Mouse (Mus musculus) adipocyte (in vitro differentiated cells): ENCODE measurements around the gene Pik3r1.
A peak's percentile ranks its signal among the peaks of the same experiment; 100 is the strongest.

Source experiments
- DNase-seq: peaks from one replicate; pipeline ENCODE4 v3.0.0-alpha.2; 2016; ENCODE audit warnings: low spot score

Pik3r1 gene

GRCm38 (mm10) chr13:101766605-101767012 is 1.4 kb downstream of the Pik3r1 start:
- DNase-seq = peak; percentile 56

DNA sequence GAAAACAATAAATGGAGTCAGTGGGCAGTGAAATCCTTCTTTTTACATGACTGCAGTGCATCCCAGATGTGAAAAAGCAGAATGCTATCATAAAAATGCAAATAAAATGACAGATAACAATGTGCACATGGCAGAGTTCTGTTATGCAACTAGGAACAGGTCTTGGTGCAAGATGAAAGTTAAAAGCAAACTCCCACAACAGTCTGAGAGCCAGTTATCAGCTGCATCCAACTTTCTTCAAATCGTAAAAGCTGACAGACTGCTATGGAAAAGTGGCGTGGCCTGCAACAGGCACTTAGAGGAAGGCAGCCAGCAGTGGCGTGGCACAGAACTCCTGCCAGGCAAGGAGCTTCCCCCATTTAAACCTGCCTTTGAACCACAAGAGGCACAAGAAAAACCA is 2.0 kb downstream of the Pik3r1 start:
- peak; percentile 50 for DNase-seq

DNA sequence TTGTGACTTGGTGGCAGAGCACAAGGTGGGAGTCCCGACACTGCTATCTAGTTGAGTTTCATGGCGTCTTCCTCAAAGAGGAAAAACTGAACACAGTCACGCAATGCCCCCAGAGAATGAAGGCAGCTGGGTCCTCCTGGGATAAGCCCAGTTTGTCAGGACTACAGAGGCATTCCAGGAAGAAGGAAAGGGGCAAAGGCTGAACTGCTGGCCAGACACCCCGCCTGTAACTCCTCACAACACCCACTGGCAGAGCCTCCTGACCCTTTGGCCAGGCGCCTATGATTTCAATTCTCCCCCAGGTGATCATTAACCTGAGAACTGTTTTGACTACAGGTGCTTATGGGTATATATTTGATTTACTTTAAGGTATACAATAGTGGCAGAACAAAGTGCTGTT is 3.9 kb downstream of the Pik3r1 start:
- no peak for DNase-seq

GRCm38 (mm10) chr13:101763676-101764075 is 4.3 kb downstream of the Pik3r1 start:
- DNase-seq = no peak

- DNase-seq = no peak
These were observed 4.9 kb downstream of the Pik3r1 start for GRCm38 (mm10) chr13:101763149-101763548.

DNA sequence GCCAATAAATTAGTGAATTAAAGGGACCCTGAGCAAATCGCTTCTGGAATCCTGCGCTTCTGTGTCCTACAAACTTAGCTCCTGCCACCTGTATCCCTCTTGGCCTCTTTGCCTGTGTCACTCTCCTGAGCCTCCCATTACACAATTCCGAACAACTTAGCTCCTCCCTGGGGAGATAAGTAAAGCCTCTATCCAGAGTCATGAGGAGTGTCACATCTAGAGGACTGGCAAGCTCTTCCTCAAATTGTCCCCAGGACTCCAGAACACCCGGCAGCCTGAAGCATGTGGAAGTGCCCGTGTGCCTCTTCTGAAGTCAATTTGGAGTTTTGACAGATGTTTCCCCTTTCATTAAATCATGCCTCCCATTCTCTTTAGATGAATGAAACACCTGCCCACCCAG is 6.4 kb downstream of the Pik3r1 start:
- peak; percentile 45 for DNase-seq

GRCm38 (mm10) chr13:101760953-101761352 is 7.1 kb downstream of the Pik3r1 start:
- DNase-seq = no peak

GRCm38 (mm10) chr13:101760001-101760687 is 7.9 kb downstream of the Pik3r1 start:
- DNase-seq = no peak

GRCm38 (mm10) chr13:101759281-101759871 is 8.6 kb downstream of the Pik3r1 start:
- DNase-seq = no peak

DNA sequence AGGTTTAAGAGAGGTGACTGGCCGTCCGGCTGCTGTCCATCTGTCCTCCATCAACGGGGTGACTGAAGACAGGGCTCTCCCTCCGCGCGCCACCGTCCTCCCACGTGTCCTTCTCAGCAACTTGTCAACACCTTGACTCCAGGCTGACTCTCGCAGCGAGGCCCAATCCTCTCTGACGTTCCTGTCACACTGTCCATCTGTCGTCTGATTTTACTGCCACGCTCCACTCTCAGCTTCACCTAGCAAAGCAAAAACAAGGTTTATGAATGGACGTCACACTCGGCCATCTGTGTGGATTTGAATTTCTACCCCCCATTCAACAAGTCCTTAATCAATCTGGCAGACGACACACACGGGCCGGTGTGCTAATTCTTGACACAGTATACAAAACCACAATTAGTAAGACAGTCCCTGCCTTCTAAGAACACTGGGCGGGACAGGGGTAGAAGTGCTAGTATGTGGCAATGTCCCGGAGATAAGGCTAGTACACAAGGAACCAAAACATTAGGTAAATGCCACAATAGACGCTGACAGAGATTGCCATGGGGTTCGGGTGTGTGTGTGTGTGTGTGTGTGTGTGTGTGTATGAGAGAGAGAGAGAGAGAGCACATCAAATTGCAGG is 10.1 kb downstream of the Pik3r1 start:
- no peak for DNase-seq

GRCm38 (mm10) chr13:101755228-101755627 is 12.8 kb downstream of the Pik3r1 start:
- no peak for DNase-seq

- no peak for DNase-seq
These were observed 14.4 kb downstream of the Pik3r1 start for GRCm38 (mm10) chr13:101753639-101754038.

DNA sequence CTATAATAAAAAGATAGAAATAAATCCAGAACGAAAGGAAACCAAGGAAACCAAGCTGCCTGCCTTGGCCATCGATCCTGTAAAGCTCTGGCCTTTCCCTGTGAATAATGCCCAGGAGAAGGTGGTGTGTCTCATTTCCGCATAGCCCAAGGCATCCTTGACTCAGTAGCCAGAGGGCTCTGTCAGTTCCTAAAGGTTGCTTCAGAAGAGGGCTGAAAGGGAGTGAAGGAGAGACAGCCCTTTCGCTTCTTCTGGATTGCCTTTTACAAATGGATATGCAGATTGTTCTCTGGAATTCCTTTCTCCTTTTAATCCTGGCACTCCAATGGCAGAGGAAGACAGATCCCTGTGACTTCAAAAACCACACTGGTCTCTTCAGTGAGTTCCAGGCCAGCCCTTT is 16.2 kb downstream of the Pik3r1 start:
- no peak for DNase-seq

DNA sequence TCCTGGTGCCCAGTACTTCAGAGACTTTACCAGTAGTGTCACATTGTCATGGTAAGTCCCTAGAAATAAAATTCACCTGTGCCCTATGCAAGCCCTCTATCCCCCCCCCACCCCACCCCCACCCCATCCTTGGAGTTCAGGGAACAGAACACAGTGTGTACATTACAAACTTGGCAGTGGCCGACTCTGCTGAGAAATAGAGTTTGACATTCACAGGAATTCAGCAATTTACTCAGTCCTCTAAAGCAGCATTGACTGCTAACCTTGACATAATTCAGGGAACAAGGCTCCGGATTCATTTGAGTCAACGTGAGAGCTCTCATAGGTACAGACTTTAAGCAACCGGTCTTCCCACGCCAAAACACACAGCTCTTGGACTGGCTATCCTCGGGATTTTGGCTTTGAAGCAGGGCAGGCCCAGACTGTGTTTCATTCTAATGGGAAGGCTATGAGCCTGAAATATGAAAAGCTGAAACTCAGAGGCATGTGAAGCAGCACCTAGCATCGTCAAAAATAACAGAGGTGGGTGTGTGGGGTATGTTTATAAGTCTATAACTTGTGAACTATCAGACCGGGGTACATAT is 21.9 kb downstream of the Pik3r1 start:
- no peak for DNase-seq

DNA sequence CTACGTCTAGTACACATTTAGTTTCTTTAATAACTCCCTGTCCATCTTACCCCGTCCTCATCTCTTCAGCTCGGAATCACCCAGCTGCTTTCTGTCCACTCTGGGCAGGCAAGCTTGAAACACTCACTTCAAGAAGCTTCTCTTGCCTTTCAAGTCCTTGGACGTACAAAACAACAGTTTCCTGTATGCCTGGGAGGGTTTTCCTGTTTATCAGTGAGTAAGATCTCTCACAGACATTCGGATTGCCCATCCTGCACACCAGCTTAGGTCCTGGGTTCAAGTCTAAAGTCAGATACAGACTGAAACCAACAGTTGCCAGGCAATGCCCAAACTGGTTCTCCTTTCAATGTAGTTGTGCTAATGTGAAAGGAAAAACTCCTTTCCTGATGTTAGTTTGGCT is 23.1 kb downstream of the Pik3r1 start:
- DNase-seq = no peak

GRCm38 (mm10) chr13:101744053-101744452 is 24.0 kb downstream of the Pik3r1 start:
- DNase-seq = no peak

DNA sequence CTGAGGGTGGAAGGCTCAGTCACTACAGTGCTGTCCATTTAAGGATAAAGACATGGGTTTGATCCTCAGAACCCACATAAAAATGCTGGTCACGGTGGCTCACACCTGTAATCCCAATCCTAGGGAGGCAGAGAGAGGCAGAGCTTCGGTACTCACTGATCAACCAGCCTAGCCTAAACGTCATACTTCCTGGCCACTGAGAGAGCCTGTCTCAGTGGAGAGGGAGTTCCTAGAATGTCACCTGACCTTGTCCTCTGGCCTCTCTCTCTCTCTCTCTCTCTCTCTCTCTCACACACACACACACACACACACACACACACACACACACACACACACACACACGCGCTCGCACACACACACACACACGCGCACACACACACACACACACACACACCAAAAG is 24.8 kb downstream of the Pik3r1 start:
- no peak for DNase-seq

- no peak for DNase-seq
These were observed 25.4 kb downstream of the Pik3r1 start for GRCm38 (mm10) chr13:101742596-101742995.

DNA sequence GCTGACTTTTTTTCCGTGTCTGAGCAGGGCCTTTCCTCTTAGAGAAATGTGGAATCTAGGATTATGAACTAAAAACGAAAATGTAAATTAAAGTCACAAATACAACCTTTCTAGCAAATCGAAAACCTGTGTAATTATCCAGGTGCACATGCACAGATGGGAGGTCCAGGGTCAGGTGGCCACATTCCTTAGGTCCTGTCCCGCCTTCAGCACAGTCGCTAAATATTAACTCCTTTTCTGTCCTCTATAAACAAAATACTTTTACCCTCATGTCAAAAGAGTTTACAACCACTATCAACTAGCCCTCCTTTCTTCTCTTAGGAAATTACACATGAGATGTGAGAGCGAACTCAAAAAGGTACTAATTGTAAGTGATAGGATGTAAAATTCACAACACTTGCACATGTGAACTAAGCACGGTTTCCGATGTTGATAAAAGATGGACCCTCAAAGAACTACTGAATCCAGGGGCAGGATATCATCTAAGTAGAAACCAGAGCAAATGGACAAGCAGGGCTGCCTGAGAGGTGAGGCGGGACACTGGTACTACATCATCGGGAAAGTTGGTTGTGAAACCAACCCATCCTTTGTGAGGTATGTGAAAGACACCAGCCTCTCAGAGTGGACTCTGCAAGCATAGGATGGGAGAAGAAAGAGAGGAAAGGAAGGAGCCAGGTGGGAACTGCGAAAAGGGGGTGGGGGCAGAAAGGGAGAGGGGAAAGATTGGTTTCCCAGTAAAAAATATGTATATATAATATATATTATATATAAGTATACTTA is 26.3 kb downstream of the Pik3r1 start:
- no peak for DNase-seq

DNA sequence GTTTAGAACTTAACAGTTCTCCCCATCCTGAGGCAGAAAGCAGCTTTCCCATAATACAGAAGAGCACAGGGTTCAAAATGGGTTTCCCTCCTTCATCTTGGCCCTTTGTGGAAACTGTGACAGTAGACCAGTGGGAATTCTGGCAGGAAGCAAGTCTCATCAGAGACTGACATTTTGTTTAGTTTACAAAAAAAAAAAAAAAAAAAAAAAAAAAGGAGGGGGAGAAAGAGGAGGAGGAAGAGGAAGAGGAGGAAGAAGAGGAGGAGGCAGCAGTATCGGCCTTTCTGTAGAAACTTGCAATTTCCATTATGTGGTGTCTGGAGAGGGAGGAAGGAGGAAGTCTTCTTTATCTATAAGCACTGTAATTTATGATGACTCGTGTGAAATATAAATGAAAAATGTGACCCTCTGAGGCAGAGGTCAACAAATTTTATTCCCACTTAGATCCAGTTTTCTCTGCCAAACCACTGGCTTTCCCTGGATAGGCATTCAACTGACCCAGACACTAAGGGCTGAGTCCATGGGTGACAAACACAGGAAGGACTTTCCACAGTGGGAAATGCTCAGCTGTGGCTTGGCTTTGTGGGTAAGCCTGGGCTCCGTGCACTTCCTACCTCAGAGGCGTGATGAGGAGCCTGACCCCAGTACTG is 28.2 kb downstream of the Pik3r1 start:
- no peak for DNase-seq

DNA sequence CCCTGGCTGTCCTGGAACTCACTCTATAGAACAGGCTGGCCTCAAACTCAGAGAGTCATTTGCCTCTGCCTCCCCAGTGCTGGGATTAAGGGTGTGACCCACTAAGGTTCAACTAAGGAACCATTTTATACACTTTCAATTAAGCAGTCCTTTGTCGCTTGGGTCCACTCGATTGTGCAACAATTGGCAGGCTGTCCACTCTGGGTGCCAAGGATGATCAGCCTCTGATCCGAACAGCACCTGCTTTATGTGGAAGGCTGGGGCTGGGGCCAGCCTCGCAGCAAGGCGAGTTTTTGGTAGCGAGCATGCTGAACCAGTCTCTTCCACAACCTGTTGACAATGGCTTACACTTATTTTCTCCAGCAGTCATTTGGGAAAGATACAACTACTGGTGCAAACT is 29.2 kb downstream of the Pik3r1 start:
- DNase-seq = peak; percentile 59
